Mouse (Mus musculus) ovary, postnatal 36 days (tissue): ENCODE measurements at regions not wholly inside any gene's neighbourhood (a gene's known extent, or its start where the extent isn't known, plus 50 kb on each side); places are given as distances from the start of the nearest gene placed in this dataset.

ENCODE experiments used
- DNase-seq: peaks from one replicate; pipeline ENCODE4 v3.0.0; 2022; ENCODE audit warnings: low spot score, mixed read lengths

- peak; percentile 5 for DNase-seq
Observed at GRCm38 (mm10) chr7:59711741-59712140, 293.1 kb downstream of the Snurf start.
